Mouse (Mus musculus) right cerebral cortex, adult 2 months (tissue): ENCODE measurements at regions not wholly inside any gene's neighbourhood (a gene's known extent, or its start where the extent isn't known, plus 50 kb on each side); places are given as distances from the start of the nearest gene placed in this dataset.

Experiments used
- DNase-seq, 2 experiments: peaks; one replicate each; pipeline ENCODE4 v3.0.0; 2021 to 2022; ENCODE audit warnings: low spot score in 2 of 2

GRCm38 (mm10) chr5:74943737-74944403 lies 100.7 kb downstream of the Chic2 start:
- peak; percentile 88 to 89 for DNase-seq

GRCm38 (mm10) chr5:74941426-74941825 lies 103.1 kb downstream of the Chic2 start:
- DNase-seq: no peak

- DNase-seq: no peak
Observed at GRCm38 (mm10) chr5:74937416-74937940, 107.1 kb downstream of the Chic2 start.

- no peak for DNase-seq
Observed at GRCm38 (mm10) chr5:74936087-74936486, 108.5 kb downstream of the Chic2 start.

- DNase-seq: peak; percentile 9 to 16
Observed at GRCm38 (mm10) chr5:74935676-74936075, 108.9 kb downstream of the Chic2 start.

- DNase-seq: no peak
Observed at GRCm38 (mm10) chr5:74933276-74933675, 111.3 kb downstream of the Chic2 start.

GRCm38 (mm10) chr5:74932206-74932605 lies 112.4 kb downstream of the Chic2 start:
- DNase-seq: no peak

GRCm38 (mm10) chr5:74931765-74932164 lies 112.8 kb downstream of the Chic2 start:
- DNase-seq: no peak

- no peak for DNase-seq
Observed at GRCm38 (mm10) chr5:74927543-74927942, 117.0 kb downstream of the Chic2 start.

- no peak for DNase-seq
Observed at GRCm38 (mm10) chr5:74925769-74926168, 118.8 kb downstream of the Chic2 start.

GRCm38 (mm10) chr5:74924031-74924533 lies 120.5 kb downstream of the Chic2 start:
- no peak for DNase-seq

GRCm38 (mm10) chr5:74923337-74923736 lies 121.2 kb downstream of the Chic2 start:
- no peak for DNase-seq

GRCm38 (mm10) chr5:74922881-74923280 lies 121.7 kb downstream of the Chic2 start:
- no peak for DNase-seq

- DNase-seq: no peak
Observed at GRCm38 (mm10) chr5:74920939-74921338, 123.6 kb downstream of the Chic2 start.

GRCm38 (mm10) chr5:74920490-74920889 lies 124.1 kb downstream of the Chic2 start:
- no peak for DNase-seq

GRCm38 (mm10) chr5:74905504-74906061 lies 139.0 kb downstream of the Chic2 start:
- no peak for DNase-seq

- no peak for DNase-seq
Observed at GRCm38 (mm10) chr5:74904927-74905503, 139.6 kb downstream of the Chic2 start.

GRCm38 (mm10) chr5:74904327-74904726 lies 140.2 kb downstream of the Chic2 start:
- no peak for DNase-seq

GRCm38 (mm10) chr5:74903711-74904110 lies 140.9 kb downstream of the Chic2 start:
- DNase-seq: no peak

GRCm38 (mm10) chr5:74897133-74897532 lies 147.4 kb downstream of the Chic2 start:
- no peak for DNase-seq

GRCm38 (mm10) chr5:74893276-74893675 lies 151.3 kb downstream of the Chic2 start:
- DNase-seq: no peak

- no peak for DNase-seq
Observed at GRCm38 (mm10) chr5:74891541-74891940, 153.0 kb downstream of the Chic2 start.

GRCm38 (mm10) chr5:74888934-74889333 lies 155.6 kb downstream of the Chic2 start:
- DNase-seq: no peak
